Mouse (Mus musculus) left cerebral cortex, adult 11 months (tissue): ENCODE measurements around the gene Gm19426.

ENCODE experiments used
- DNase-seq: peaks from one replicate; pipeline ENCODE4 v3.0.0; 2022; ENCODE audit warnings: low spot score

Gene Gm19426

DNA sequence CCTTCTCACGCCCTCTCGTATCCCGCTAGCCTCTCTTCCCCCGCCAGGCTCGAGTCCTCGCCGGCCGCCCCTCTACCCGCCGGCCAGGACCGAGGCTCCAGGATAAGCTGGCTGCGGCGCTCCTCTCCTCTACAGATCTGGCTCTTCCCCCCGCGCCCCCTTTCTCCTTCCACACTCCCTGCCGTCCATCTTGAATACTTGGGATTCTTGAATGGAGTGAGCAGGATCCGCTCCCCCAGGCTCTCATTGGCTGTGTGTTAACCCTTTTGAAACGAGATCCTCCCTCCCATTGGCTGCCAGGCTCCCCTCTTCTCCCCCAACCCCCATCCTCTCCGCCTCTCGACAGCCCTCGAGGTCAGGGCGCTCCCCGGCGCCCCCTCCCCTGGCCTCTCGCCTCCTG, at the start of gene Gm19426:
Gm19426 (minus strand) TSS at position 95 of the 400 bp plus-strand sequence.
- DNase-seq: peak; percentile 51

DNA sequence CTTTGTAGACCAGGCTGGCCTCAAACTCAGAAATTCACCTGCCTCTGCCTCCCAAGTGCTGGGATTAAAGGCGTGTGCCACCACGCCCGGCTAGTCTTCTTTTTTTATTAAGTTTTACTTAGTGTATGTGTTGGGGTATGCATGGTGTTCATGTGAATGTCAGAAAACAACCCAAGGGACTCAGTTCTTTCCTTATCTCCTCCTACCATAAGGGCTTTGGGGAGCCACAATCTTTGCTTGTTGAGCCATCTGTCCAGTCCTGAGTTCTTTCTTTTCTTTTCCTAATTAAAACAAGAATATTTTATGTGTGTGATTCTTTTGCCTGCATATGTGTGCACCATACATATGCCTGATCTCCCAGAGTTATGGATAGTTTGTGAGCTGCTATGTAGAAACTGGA, 49.7 kb upstream of the Gm19426 start:
- no peak for DNase-seq

DNA sequence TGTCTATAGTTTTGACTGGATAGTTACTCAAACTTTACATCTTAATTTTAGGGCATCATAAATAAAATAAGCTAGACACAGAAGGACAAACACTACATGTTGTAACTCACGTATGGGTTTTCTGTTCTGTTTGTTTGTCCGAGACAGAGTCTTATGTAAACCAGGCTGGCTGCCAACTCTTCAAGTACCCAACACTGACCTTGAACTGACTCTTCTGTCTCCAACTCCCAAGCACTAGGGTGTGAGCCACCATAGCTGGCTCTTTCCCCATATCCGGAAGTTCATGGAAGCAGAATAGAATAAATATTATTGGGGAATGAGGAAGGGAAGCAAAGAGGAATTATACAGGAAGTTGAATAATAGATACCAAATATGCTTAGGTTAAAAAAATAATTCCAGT, 49.1 kb upstream of the Gm19426 start:
- DNase-seq: no peak

DNA sequence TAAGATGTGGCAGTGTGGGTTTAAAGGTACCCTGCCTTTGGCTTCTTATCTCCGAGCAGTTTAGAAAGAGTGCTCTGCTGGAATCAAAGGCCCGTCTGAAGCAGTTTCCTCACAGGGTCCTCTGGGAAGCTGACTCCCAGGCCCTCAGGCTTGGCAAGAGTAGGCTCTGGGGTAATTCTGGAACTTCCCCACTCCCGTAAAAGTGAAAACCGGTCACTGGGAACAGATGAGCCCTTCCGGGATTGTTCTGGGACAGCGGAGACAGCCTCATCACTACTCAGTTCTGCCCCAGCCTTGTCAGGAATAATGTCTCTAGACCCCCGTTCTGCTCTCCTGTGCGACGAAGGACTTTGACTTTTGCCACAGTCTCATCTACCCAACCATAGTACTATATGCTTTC, 47.0 kb upstream of the Gm19426 start:
- DNase-seq: no peak

DNA sequence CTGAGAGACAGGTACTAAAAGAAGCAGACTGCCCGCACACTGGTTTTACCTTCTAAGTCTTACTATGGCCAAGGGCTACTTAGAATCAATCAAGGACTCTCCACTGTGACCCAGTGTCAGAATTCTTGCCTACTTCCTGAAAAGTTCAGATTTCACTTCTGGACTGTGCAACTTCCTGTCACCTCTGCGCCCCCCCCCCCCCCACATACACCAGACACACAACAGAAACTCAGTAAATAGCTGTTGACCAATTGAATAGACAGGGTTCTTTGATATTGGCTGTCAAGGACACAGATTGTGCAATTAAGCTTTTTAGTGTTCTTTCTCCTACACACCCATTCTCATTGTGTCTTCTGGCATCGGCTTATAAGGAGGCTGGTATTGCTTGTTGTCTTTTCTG, 44.9 kb upstream of the Gm19426 start:
- DNase-seq: no peak

DNA sequence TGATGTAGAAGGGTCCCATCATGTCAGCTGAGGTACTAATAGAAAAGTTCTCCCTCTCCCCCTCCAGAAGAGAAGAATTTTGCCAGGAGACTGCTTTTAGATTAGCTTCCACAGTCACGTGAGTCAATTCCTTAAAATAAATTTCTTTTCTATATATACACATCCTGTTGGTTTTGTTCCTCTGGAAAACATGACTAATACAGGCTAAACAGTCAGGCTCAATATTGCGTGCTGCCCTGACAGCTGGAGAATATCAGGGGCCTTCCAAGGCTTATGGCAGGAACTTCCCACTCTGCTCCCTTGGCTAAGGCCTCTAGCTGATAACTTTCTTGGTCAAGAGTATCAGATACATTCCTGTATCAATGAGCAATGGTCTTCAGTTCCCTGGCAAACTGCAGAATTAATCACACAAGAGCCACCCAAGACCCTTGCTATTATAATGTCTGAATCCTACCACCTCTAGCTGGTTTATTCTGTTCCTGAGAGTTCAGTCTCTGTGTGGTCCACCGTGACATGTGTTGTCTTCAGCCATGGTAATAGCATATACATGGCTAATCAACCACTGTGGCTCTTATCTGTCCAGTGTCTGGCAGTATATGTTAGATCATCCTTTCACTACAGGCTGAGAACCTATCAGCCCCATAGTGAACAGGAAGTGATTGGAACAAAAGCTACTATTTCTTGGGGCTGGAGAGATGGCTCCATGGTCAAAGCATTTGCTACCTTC, 40.5 kb upstream of the Gm19426 start:
- no peak for DNase-seq

DNA sequence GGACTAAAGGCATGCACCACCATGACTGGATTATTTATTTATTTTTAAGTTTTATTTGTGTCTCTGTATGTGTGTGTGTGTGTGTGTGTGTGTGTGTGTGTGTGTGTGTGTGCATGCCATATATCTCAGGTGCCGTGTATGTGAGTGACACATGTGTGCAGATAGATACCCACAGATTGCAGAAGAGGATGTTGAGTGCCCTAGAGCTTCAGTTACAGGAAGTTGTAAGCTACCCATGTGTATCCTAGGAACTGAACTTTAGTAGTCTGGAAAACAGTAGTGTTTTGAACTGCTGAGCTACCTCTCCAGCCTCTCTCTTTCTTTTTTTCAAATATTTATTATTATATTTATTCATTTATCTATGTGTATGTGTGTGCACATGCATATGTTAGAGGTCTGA, 39.9 kb upstream of the Gm19426 start:
- DNase-seq: no peak

DNA sequence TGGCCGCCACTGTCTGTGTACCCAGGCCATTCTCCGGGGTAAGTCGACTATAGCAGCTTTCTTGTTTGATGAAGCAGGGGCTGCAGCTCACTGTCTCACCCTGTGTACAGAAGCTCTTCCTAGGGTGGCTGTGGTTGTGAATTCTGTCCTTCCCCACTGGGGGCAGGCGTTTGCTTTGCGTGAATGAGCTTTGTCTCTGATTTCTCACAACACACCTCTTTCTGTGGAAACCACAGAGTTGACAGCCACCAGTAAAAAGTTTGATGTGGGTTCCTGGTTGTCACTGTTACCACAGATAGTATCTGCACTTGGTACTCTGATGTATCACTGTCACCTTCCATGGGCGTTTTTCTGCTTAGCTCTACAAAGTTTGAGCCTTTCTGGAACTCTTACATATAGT, 35.8 kb upstream of the Gm19426 start:
- DNase-seq: no peak

DNA sequence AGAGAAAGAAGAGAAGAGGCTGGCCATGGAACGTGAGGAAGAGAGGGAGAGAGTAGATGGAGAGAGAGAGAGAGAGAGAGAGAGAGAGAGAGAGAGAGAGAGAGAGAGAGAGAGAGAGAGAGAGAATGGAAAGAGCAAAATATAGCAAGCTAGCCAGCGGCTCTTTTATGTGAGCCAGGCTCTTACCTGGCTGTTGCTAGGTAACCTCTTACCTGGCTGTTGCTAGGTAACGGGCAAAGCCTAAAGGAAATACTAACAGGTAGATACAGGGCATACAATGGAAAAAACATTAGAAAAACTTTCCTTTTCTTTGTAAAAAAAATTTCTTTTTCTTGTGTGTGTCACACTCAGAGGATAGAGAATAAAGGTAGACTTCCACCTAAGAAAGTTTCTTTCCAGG, 34.3 kb upstream of the Gm19426 start:
- DNase-seq: no peak

DNA sequence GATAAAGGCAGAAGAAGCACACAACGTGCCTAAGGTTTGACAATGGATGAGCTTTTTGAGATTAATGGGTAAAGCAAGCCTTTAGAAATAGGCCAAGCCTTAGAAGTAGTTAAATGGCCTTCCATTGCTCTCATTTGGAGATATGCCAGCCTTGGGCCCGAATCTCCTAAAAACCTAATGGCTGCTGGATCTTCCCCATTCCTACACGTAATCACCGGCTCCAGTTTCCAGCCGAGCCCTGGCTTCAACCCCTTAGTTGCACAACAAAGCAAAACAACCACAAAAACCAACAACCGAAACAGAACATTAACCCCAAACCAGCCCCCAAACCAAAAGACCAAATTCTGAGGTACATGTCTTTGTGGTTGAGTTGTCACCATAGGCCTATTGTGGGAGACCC, 32.2 kb upstream of the Gm19426 start:
- DNase-seq: no peak

DNA sequence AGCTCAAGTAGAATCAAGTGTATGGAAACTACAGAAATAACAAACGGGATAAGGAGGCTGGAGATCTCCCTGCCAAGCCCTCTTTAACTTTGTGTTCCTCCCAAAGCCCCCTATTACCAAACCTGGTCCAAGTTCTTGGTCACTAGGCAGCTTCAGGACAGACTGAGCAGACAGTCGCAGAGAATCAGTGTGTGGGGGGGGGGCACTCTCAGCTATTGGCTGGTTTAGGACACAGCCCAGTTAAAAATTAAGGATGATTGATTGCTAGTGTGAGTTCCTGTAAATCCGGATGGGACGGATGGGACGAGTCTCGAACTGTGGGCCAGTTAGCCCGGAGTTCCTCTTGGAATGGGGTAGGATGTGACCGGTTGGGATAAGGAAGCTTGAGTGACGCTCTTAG, 31.8 kb upstream of the Gm19426 start, which contains the start of gene Serping1:
Serping1 (minus strand) TSS at position 204 of the 400 bp plus-strand sequence.
- no peak for DNase-seq

DNA sequence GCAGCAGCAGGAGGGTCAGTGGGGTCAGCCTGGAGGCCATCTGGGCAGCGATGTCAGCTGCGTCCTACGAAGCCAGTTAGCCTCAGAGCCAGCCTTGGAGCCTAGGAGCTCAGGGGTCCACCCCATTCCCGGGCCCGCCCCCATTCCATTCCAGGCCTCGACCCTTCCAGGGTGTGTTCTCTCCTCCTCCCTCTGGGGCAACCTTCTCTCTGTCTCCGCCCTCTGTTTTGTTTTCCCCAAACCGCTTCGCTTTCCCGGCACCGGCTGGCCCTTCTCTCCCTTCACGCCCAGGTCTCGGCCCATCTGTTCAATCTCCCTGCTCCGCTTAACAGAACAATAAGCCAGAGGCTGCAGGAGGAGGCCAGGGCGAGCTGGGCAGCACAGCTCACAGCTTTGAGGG, 31.3 kb upstream of the Gm19426 start:
- no peak for DNase-seq

DNA sequence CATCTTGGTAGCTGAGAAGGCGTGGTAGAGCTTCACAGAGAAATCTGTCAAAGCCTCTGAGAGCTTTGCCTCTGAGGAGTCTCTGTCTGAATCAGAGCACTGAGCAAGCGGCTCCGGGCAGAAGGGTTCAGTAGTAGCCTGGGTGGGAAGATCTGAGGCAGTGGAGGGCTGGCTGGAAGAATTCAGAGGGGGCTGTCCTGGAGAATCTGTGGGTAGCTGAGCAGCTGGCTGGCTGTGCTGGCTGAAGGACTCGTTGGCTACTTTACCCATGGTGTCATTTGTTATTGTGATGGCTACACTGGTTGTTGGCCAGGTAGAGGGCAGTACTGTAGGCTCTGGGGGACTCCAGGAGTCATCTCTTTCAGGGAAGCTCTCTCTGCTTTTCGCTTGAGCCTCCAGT, 29.7 kb upstream of the Gm19426 start:
- DNase-seq: no peak

DNA sequence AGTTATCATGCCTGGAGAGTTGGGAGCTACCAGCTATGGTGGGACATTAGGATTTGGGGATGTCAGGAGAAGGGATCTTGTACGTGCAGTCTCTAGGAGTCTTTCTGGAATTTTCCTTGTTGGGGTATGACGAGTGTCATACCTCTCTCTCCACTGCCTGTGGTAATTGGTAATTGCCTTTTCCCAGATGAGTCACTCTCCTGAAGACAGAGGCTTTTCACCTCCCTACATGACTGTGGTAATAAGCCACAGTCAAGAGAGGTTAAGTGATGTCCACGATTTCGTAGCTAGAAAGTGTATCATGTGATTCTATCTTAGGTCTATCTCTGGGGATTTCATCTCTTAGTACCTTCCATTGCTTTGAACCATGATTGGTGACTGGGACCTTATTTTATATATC, 29.0 kb upstream of the Gm19426 start:
- no peak for DNase-seq

DNA sequence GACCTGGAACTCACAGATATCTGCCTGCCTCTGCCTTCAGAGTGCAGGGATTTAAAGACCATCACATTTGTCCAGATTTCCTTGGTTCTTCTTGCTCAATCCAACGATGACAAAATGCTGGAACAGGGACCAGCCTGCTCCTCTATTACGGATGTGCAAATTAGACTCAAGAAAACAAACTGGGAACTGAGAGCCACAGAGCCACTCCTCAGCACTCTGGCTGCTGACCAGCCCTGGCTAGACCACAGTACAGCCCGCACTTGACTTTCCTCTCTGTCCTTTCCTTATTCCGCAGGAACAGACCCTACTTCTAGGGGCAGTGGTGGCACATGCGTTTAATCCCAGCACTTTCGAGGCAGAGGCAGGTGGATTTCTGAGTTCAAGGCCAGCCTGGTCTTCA, 27.0 kb upstream of the Gm19426 start:
- no peak for DNase-seq

DNA sequence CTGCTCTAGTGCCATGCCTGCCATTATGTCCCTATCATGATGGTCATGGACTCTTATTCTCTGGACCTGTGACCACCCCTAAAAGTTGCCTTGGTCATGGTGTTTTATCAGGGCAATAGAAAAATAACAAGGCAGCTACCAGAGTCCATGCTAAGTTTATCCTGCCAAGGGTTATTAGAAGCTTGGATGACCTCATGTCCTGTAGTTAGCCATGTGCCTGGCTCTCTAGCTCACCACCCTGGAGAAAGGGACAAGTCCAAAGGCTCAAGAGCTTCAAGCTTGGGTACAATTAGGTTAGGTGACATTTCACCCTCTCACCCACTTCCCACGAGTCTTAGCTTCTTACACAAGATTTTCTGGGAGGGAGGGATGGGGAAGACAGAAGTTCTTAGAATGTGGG, 19.4 kb upstream of the Gm19426 start:
- DNase-seq: no peak

DNA sequence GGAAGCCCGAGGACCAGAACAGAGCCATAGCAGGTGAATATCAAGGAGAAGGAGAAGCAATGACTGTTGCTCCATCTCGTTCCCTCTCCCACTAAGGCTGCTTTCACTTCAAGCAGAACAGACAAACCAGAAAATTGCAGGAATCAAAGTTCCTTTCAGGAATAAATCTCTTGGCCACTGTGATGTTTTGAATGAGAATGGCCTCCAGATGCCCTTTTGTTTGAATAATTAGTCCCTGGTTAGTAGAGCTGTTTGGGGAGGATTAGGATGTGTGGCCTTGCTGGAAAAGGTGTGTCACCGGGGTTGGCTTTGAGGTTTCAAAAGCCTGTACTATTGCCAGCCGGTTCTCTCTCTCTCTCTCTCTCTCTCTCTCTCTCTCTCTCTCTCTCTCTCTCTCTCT, 18.8 kb upstream of the Gm19426 start:
- DNase-seq: no peak

DNA sequence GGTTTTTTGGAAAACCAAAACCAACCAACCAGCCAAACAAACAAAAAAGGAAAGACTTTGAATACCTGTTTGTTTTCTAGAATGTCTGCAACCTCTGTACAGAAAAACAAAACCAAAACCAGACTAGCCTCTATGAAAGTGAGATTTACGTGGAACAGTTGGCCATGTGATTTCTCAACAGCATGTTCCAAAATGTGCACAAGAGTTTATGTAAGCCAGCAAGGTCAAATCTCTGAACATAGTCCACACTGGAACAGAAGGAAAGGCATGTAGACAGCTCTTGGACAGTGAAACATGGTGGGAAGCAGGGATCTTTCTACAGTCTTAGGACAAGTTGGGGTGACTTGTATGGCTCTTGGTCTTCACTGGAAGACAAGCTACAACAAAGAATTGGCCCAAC, 18.4 kb upstream of the Gm19426 start:
- DNase-seq: no peak

DNA sequence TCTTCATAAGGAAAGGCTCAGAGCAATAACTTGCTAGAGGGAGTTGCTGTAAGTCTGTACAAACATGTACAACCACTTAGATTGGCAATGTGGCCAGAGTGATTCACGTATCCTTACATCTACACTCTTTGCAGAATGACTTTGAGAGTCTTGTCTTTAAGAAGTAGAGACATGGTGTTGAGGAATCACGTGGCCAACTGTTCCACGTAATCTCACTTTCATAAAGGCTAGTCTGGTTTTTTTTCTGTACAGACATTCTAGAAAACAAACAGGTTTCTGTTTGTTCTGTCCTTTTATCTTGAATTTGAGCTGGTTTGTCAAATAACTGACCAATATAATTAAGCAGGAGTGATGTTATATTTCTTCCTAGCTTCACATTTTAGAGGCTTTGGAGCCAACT, 17.9 kb upstream of the Gm19426 start:
- no peak for DNase-seq

DNA sequence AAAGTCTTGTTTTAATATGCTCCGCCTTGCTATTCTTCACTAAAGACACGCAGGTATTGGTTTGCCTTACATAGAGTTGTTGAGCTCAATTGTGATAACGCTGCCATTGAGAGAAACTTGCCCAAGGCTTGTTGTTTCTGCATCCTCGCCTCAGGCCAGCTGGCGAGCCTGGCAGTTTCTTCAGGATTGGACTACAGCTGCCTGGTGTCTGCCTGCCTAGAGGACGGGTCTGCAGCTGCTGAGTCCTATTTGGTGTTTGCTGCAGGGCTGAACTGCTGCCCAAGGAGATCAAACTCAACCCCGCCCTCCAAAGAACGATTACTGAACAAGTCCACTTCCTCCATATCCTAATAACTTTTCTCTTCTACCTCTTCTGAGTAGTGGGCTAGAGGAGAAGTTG, 17.3 kb upstream of the Gm19426 start:
- no peak for DNase-seq

DNA sequence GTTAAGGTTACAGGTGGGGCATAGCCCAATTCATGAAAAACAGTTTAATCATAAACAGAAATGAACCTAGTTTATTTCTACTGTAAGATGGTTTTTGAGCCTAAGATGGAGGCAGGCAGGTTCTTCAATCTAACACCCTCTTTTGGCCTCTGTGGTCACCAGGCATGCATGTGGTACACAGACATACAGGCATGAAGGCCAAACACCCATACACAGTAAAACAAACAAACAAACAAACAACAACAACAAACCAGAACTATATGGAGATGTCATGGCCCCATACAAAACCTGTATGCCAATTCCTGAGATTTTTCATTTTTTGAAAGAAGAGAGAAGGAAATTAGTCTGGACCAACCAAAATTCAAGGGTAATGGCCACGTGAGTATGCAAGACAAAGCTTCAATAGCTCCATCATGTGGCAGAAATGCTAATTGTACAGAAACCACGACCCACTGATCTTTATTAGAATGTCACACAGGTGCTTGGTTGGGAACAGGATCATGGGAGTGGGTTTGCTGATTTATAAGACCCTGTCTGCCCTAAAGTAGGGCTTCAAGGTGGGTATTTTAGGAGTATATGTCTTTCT, 15.2 kb upstream of the Gm19426 start:
- peak; percentile 57 for DNase-seq

DNA sequence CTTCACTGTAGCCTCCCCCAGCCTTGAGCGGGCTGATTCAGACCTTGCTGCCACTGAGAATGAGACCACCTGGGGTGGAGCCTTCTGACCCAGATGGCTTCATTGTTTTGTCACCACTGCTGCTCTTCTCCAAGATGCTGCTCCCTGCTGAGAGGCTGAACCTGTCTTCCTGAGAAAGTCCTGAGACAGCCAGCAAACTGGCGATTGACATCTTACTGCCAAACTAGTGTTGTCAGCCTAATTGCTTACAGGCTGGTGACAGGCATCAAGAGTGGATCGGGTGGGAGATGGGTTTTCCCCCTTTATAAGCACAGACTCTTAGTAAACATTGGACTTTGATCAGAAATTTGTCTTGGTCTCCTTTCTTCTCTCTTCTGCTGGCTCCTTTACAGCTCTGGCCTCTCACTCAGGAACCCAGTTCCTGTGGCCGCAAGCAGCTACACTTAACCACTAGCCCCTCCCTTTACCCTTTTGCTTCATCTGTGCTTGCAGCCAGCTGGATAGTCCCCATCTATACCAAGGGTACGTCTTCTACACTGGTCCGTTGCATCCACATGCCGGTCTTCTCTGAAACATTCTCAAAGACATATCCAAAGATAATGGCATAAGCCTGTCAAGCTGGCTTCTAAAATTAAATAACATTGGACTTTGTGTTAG, 13.7 kb upstream of the Gm19426 start:
- DNase-seq: no peak

DNA sequence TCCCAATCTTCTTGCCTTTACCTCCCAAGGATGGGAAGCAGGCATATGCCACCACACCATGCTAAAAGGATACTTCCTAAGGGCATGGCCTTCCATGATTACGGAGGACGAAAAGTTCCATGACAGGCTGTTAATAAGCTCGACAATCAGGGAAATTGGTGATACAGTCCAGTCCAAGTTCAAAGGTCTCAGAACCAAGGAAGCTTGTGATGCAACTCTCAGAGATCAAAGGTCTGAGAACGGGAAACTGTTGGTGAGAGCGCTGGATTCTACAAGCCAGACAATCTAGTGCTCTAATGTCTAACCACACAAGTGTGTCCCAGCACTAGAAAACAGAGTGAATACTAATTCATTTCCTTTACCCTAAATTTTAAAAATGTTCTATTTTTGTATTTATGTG, 12.8 kb upstream of the Gm19426 start:
- no peak for DNase-seq

DNA sequence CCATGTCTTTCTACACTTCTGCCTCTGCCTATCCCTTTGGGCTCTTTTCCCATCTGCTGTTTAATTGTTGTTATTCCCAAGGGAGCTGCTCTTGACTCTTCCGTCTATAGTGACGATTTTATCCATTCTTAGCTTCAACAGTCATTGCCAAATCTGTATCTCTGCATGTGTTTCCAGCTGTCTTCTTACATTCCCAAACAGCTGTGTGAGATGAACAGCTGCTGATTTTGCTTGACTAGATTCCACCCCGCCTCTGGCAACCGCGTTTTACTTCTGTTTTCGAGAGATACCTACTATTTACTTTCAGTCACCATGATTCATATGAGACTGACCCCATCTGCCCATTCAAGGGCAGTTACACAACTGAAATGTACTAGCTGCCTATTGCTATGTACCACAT, 6.7 kb upstream of the Gm19426 start:
- DNase-seq: no peak
